Mouse (Mus musculus): ENCODE results near the gene Asap3. TPM values are rescaled to one million over a fixed set of nuclear protein-coding genes. Genes with fewer than 3 reads are reported as not detected.

Asap3 gene
- polyA plus RNA-seq, 1 experiment, result 9.3 TPM

DNA sequence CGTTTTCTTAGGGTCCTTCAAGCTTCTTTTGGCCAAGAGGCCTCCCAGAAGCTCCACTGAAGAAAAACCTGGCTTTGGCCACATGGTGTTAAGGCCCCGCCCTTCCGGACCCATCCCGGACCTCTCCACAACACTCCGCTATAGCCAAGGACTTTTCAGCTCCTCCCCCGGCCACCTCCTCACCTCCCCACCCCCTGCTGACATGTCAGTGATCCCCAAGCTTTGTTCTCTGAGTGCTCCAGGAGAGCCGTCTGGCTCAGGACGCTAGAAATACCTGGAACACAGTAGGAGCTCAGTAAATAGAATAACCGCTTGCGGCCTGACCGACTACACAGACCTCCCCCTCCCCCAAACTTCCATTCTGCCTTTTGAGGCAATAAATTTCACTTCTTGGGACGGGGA is 40.4 kb downstream of the Asap3 start:
- Histone ChIP-seq H3K4me3 (replicated peaks; ENCODE audit: extremely low read depth, low read depth, low read length) (no peak overlapping the region), H3K4me1 (ENCODE audit: control insufficient read depth, insufficient read depth, low read length) (peaks cover 18% of the 10 kb centered on the region)
- WGBS, result 11% methylated on average over 12 of the region's 12 CpGs
- TF ChIP-seq POLR2A (IDR thresholded peaks at IDR 0.05; ENCODE audit: borderline replicate concordance, extremely low read depth, low read depth, low read length), result no peak
- TF ChIP-seq CTCF (IDR thresholded peaks at IDR 0.05; ENCODE audit: insufficient read depth, low read length), result no peak
- peak; percentile 23 for DNase-seq

DNA sequence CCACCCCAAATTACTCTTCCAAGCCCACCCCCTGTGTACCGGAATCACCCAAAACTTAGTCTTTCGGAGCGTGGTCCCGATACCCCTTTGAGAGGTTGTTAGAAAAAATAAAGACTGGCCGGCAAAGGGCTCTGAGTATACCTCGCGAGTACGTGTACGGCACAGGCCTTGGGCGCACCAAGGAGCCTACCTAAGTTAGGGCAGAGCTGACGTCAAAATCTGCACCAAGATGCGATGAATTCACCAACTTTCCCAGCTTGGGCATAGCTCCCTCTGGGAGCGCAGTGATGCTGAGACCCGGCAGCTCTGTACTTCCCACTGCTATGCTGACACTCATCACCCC is 41.2 kb downstream of the Asap3 start:
- Histone ChIP-seq H3K4me1 (ENCODE audit: control insufficient read depth, insufficient read depth, low read length) (peaks cover 18% of the 10 kb centered on the region), H3K4me3 (replicated peaks; ENCODE audit: extremely low read depth, low read depth, low read length) (peak overlapping the region; percentile 20)
- no peak for DNase-seq
- TF ChIP-seq CTCF (IDR thresholded peaks at IDR 0.05; ENCODE audit: insufficient read depth, low read length) (no peak), POLR2A (IDR thresholded peaks at IDR 0.05; ENCODE audit: borderline replicate concordance, extremely low read depth, low read depth, low read length) (no peak)
- 7% methylated on average over 14 of the region's 14 CpGs for WGBS

GRCm38 (mm10) chr4:136247729-136248463 is 41.7 kb downstream of the Asap3 start, which contains the start of gene Tcea3:
TSS of gene Tcea3 (plus strand) at chr4:136247729.
- 2% methylated on average over 46 of the region's 46 CpGs for WGBS
- DNase-seq, result peak; percentile 64
- Histone ChIP-seq H3K4me3 (replicated peaks; ENCODE audit: extremely low read depth, low read depth, low read length) (peak within 1 kb of the TSS; percentile 71), H3K4me1 (ENCODE audit: control insufficient read depth, insufficient read depth, low read length) (peaks cover 18% of the 10 kb centered on the region)
- no peak for TF ChIP-seq POLR2A (IDR thresholded peaks at IDR 0.05; ENCODE audit: borderline replicate concordance, extremely low read depth, low read depth, low read length)
- no peak for TF ChIP-seq CTCF (IDR thresholded peaks at IDR 0.05; ENCODE audit: insufficient read depth, low read length)

GRCm38 (mm10) chr4:136248464-136249331 is 42.5 kb downstream of the Asap3 start:
- peak; percentile 39 for DNase-seq
- H3K4me3 ChIP-seq (replicated peaks; ENCODE audit: extremely low read depth, low read depth, low read length), result peak overlapping the region; percentile 71
- peaks cover 18% of the 10 kb centered on the region for H3K4me1 ChIP-seq (ENCODE audit: control insufficient read depth, insufficient read depth, low read length)
- no peak for TF ChIP-seq POLR2A (IDR thresholded peaks at IDR 0.05; ENCODE audit: borderline replicate concordance, extremely low read depth, low read depth, low read length)
- no peak for TF ChIP-seq CTCF (IDR thresholded peaks at IDR 0.05; ENCODE audit: insufficient read depth, low read length)
- 3% methylated on average over 37 of the region's 37 CpGs for WGBS

DNA sequence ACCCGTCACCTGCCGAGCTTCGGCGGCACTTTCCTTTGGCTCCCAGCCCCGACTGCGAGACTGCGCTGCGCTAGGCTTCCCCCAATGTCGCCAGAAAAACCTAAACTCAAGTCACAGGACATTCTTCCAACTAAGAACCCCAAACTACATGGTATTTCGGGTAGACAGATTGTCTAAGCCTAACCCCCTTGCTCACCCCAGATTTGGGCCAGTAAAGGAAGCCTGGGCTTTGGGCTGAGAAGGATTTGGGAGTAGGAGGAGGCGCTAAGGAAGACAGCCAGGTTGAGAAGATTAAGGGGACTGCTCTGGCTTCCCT is 43.1 kb downstream of the Asap3 start:
- DNase-seq, result peak; percentile 16
- Histone ChIP-seq H3K4me1 (ENCODE audit: control insufficient read depth, insufficient read depth, low read length) (peaks cover 18% of the 10 kb centered on the region), H3K4me3 (replicated peaks; ENCODE audit: extremely low read depth, low read depth, low read length) (peak overlapping the region; percentile 29)
- 17% methylated on average over 11 of the region's 11 CpGs for WGBS
- TF ChIP-seq POLR2A (IDR thresholded peaks at IDR 0.05; ENCODE audit: borderline replicate concordance, extremely low read depth, low read depth, low read length) (no peak), CTCF (IDR thresholded peaks at IDR 0.05; ENCODE audit: insufficient read depth, low read length) (no peak)

DNA sequence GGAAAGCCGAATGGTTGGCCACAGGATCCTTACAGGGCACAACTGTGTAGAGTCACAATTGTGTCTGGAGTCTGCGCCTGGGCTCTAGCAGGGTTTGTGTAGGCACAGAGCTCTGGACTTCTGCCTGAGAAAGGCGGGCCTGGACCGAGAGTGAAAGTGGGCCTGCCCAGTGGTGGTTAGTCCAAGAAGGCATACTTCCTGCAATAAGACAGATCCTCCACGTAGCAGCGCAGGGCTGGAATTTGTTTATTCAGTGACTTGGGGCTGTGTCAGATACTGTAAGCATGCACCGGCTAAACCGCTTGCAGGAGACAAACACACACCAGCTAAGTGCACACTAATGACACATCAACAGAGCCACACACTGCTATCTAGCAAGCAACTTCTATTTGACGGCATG is 43.6 kb downstream of the Asap3 start:
- DNase-seq, result peak; percentile 74
- Histone ChIP-seq H3K4me1 (ENCODE audit: control insufficient read depth, insufficient read depth, low read length) (peaks cover 18% of the 10 kb centered on the region), H3K4me3 (replicated peaks; ENCODE audit: extremely low read depth, low read depth, low read length) (peak overlapping the region; percentile 31)
- WGBS, result 5% methylated on average over 9 of the region's 9 CpGs
- TF ChIP-seq CTCF (IDR thresholded peaks at IDR 0.05; ENCODE audit: insufficient read depth, low read length) (no peak), POLR2A (IDR thresholded peaks at IDR 0.05; ENCODE audit: borderline replicate concordance, extremely low read depth, low read depth, low read length) (no peak)

DNA sequence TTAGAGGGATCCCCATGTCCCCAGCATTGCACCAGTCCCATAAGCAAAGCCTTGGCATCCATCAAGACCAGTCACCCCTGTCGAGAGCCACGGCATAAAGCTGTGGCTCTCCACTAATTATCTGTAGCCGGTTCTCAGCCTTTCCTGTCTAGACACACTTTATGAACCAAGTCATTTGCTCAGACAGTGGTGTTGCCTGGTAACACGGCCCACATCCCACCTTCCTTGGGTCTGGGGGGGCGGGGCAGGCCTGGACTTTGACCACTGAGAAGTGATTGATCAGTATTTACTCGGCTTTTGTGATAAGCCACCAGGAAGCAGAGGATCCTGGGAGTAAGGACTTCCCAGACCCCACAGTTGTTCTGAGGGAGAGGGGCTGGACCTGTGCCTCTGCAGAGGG is 49.8 kb downstream of the Asap3 start:
- TF ChIP-seq POLR2A (IDR thresholded peaks at IDR 0.05; ENCODE audit: borderline replicate concordance, extremely low read depth, low read depth, low read length), result no peak
- no peak for TF ChIP-seq CTCF (IDR thresholded peaks at IDR 0.05; ENCODE audit: insufficient read depth, low read length)
- WGBS, result 47% methylated on average over 6 of the region's 6 CpGs
- no peak for DNase-seq
- Histone ChIP-seq H3K4me3 (replicated peaks; ENCODE audit: extremely low read depth, low read depth, low read length) (no peak overlapping the region), H3K4me1 (ENCODE audit: control insufficient read depth, insufficient read depth, low read length) (no peaks in the 10 kb centered on the region)

GRCm38 (mm10) chr4:136256696-136257095 is 50.5 kb downstream of the Asap3 start:
- no peak overlapping the region for H3K4me3 ChIP-seq (replicated peaks; ENCODE audit: extremely low read depth, low read depth, low read length)
- WGBS, result 62% methylated on average over 10 of the region's 10 CpGs
- DNase-seq, result no peak
- no peak for TF ChIP-seq POLR2A (IDR thresholded peaks at IDR 0.05; ENCODE audit: borderline replicate concordance, extremely low read depth, low read depth, low read length)
- TF ChIP-seq CTCF (IDR thresholded peaks at IDR 0.05; ENCODE audit: insufficient read depth, low read length), result no peak
- H3K4me1 ChIP-seq (ENCODE audit: control insufficient read depth, insufficient read depth, low read length), result no peaks in the 10 kb centered on the region

DNA sequence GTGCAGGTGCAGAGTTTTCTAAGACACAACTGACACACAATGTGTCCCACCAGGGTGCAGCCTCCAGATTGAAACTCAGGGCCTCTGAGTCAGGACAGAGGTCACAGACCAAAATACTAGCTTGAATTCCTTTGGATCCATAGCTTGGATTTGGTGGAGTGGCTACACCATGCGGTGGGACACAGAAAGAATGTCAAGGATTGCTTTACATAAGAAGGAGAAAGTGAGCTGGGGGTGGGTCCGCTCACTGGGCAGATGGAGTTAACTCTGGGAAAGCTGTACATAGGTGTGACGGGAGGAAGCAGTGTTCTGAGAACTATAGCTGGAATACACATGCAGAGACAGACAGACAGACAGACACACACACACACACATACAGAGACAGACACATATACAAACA is 53.8 kb downstream of the Asap3 start:
- Histone ChIP-seq H3K4me1 (ENCODE audit: control insufficient read depth, insufficient read depth, low read length) (no peaks in the 10 kb centered on the region), H3K4me3 (replicated peaks; ENCODE audit: extremely low read depth, low read depth, low read length) (no peak overlapping the region)
- TF ChIP-seq POLR2A (IDR thresholded peaks at IDR 0.05; ENCODE audit: borderline replicate concordance, extremely low read depth, low read depth, low read length), result no peak
- no peak for TF ChIP-seq CTCF (IDR thresholded peaks at IDR 0.05; ENCODE audit: insufficient read depth, low read length)
- no peak for DNase-seq
- WGBS, result 57% methylated on average over 3 of the region's 3 CpGs
